Mouse (Mus musculus): ENCODE data around the gene Slc27a2. TPM values are rescaled to one million over a fixed set of nuclear protein-coding genes. Genes with fewer than 3 reads are reported as not detected.

Gene Slc27a2
- total RNA-seq, 1 experiment = 51.3 TPM

GRCm38 (mm10) chr2:126593831-126594610, 41.8 kb downstream of the Slc27a2 start:
- Histone ChIP-seq H3K9me3 (ENCODE audit: control insufficient read depth, insufficient read depth, low read depth, low read length) (no peaks in the 10 kb centered on the region), H3K4me3 (ENCODE audit: insufficient read depth in 1 of 2, low read depth in 1 of 2, low read length in 2 of 2, poor library complexity in 1 of 2, severe bottlenecking in 1 of 2) (peak overlapping the region; percentile 24 to 47; a peak in 3 of 4 replicates), H3K4me1 (ENCODE audit: control insufficient read depth in 2 of 2, insufficient read depth in 2 of 2, low read length in 2 of 2, poor library complexity in 1 of 2) (peaks cover 0 to 7% of the 10 kb centered on the region in 2 experiments; a peak in 1 of 4 replicates), H3K9ac (ENCODE audit: insufficient read depth, low read depth, low read length, poor library complexity, severe bottlenecking) (peak overlapping the region; percentile 36), H3K27ac (ENCODE audit: insufficient read depth, low read depth, low read length, poor library complexity, severe bottlenecking) (no peak overlapping the region), H3K36me3 (ENCODE audit: control insufficient read depth, insufficient read depth, low read length, poor library complexity, severe bottlenecking) (no peaks in the 10 kb centered on the region)
- in situ Hi-C loops (cut with MboI; ENCODE audit: low sequenced_read_pairs in 2 of 2, unreplicated experiment in 2 of 2) = loop anchor here in 1 of 2 experiments (5.0 to 10.0 kb wide), 2 partner anchors 68 to 191 kb away; partner anchors contain the start of gene Usp50
- peak; percentile 62 for DNase-seq (ENCODE audit: low read depth, low spot score)
- no peak for TF ChIP-seq CHD2 (IDR thresholded peaks at IDR 0.05; ENCODE audit: low read depth, low read length)
- TF ChIP-seq ZNF384 (IDR thresholded peaks at IDR 0.05; ENCODE audit: low read depth, low read length) = no peak
- TF ChIP-seq MAFK (IDR thresholded peaks at IDR 0.05; ENCODE audit: insufficient read depth, low read depth, low read length) = no peak
- TF ChIP-seq ZC3H11A (IDR thresholded peaks at IDR 0.05; ENCODE audit: borderline replicate concordance, low read depth, low read length) = no peak; the same call in 1 of the 2 replicates
- no peak for TF ChIP-seq HCFC1 (IDR thresholded peaks at IDR 0.05; ENCODE audit: borderline replicate concordance, insufficient read depth, low read length)

DNA sequence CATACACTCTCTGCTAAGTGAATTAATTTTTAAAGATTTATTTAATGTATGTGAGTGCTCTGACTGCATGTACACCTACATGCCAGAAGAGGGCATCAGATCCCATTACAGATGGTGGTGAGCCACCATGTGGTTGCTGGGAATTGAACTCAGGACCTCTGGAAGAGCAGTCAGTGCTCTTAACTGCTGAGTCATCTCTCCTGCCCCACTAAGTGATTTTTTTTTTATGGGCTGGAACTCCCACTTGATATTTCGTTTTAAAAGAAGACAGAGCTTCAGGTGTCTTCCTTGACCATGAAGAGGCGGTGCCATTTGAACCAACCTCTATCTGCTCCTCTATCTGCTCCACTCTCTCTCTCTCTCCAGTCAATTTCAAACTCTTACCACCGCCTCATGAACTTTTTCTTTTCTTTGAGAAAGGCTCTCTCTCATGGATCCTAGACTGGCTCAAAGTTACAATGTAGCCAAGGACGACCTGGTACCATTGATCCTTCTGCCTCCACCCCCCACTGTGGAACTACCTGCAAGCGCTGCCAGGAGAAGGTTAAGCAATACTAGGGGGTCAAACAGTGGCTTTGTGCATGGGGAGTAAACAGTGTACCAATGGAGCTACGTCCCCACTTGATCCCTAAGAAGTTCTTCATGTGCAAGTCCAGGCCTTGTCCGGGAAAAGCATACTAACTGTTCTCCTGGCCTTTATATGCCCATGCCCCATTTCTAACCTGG, 44.3 kb downstream of the Slc27a2 start:
- in situ Hi-C loops (cut with MboI; ENCODE audit: low sequenced_read_pairs in 2 of 2, unreplicated experiment in 2 of 2) = loop anchor here in 1 of 2 experiments (10.0 kb wide), 1 partner anchor 188 kb away; the partner anchor contains the start of gene Usp50
- TF ChIP-seq ZC3H11A (IDR thresholded peaks at IDR 0.05; ENCODE audit: borderline replicate concordance, low read depth, low read length) (no peak), CHD2 (IDR thresholded peaks at IDR 0.05; ENCODE audit: low read depth, low read length) (no peak), ZNF384 (IDR thresholded peaks at IDR 0.05; ENCODE audit: low read depth, low read length) (no peak), MAFK (IDR thresholded peaks at IDR 0.05; ENCODE audit: insufficient read depth, low read depth, low read length) (peak; percentile 63)
- no peaks in the 10 kb centered on the region for H3K36me3 ChIP-seq (ENCODE audit: control insufficient read depth, insufficient read depth, low read length, poor library complexity, severe bottlenecking)
- H3K9ac ChIP-seq (ENCODE audit: insufficient read depth, low read depth, low read length, poor library complexity, severe bottlenecking) = no peak overlapping the region
- DNase-seq (ENCODE audit: low read depth, low spot score) = no peak
- no peak overlapping the region for H3K4me3 ChIP-seq (ENCODE audit: insufficient read depth in 1 of 2, low read depth in 1 of 2, low read length in 2 of 2, poor library complexity in 1 of 2, severe bottlenecking in 1 of 2)
- H3K4me1 ChIP-seq (ENCODE audit: control insufficient read depth in 2 of 2, insufficient read depth in 2 of 2, low read length in 2 of 2, poor library complexity in 1 of 2) = peaks cover 0 to 7% of the 10 kb centered on the region in 2 experiments; a peak in 1 of 4 replicates
- H3K27ac ChIP-seq (ENCODE audit: insufficient read depth, low read depth, low read length, poor library complexity, severe bottlenecking) = no peak overlapping the region
- H3K9me3 ChIP-seq (ENCODE audit: control insufficient read depth, insufficient read depth, low read depth, low read length) = no peaks in the 10 kb centered on the region

DNA sequence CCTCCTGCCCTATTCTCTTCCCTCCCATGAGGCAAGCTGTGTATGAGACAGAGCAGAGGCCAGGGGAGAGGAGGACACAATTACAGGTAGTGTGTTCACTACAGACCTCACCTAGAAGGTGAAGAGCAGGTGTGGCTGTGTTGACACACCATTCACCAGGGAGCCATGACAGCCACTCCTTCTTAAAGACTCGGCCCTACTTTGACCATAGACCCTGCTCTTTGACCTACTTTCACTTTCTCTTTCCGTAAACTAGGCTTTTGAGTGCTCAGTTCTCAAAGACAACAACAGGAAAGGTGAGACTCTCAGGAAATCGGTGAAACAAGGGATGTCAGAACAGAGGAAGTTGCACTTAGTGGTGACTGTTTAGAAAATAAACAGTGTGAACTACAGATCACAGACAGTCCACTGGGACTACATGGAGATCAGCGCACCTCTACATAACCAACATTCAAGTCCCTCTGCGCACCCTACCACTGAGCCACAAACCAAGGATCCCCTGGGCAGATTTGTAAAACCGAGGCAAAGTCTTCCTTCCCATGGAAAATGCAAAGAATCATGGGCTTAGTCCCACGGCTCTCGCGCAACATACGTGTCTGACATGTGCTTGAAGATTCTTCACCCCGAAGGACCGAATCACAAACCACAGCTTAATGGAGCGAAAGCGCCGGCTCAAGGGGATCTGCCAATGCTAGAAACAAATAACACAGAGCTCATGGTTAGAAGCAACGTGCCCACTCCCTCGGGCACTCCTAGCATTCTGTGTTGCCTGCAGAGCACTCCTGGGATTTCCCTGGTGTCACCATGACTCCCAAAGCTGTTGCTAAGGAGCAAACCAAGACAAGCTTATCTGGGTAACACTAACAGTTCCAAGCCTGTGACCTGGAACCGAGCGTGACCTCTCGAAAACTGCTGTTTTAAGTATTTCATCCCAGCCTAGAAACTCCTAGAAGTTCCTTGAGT, 45.4 kb downstream of the Slc27a2 start:
- in situ Hi-C loops (cut with MboI; ENCODE audit: low sequenced_read_pairs in 2 of 2, unreplicated experiment in 2 of 2) = loop anchor here in 1 of 2 experiments (10.0 kb wide), 1 partner anchor 187 kb away; the partner anchor contains the start of gene Usp50
- Histone ChIP-seq H3K9me3 (ENCODE audit: control insufficient read depth, insufficient read depth, low read depth, low read length) (no peaks in the 10 kb centered on the region), H3K4me3 (ENCODE audit: insufficient read depth in 1 of 2, low read depth in 1 of 2, low read length in 2 of 2, poor library complexity in 1 of 2, severe bottlenecking in 1 of 2) (no peak overlapping the region), H3K27ac (ENCODE audit: insufficient read depth, low read depth, low read length, poor library complexity, severe bottlenecking) (no peak overlapping the region), H3K36me3 (ENCODE audit: control insufficient read depth, insufficient read depth, low read length, poor library complexity, severe bottlenecking) (no peaks in the 10 kb centered on the region), H3K9ac (ENCODE audit: insufficient read depth, low read depth, low read length, poor library complexity, severe bottlenecking) (no peak overlapping the region), H3K4me1 (ENCODE audit: control insufficient read depth in 2 of 2, insufficient read depth in 2 of 2, low read length in 2 of 2, poor library complexity in 1 of 2) (peaks cover 0 to 7% of the 10 kb centered on the region in 2 experiments; a peak in 1 of 4 replicates)
- DNase-seq (ENCODE audit: low read depth, low spot score) = no peak
- TF ChIP-seq CHD2 (IDR thresholded peaks at IDR 0.05; ENCODE audit: low read depth, low read length) (no peak), ZC3H11A (IDR thresholded peaks at IDR 0.05; ENCODE audit: borderline replicate concordance, low read depth, low read length) (no peak), ZNF384 (IDR thresholded peaks at IDR 0.05; ENCODE audit: low read depth, low read length) (no peak), MAFK (IDR thresholded peaks at IDR 0.05; ENCODE audit: insufficient read depth, low read depth, low read length) (no peak), HCFC1 (IDR thresholded peaks at IDR 0.05; ENCODE audit: borderline replicate concordance, insufficient read depth, low read length) (no peak)

DNA sequence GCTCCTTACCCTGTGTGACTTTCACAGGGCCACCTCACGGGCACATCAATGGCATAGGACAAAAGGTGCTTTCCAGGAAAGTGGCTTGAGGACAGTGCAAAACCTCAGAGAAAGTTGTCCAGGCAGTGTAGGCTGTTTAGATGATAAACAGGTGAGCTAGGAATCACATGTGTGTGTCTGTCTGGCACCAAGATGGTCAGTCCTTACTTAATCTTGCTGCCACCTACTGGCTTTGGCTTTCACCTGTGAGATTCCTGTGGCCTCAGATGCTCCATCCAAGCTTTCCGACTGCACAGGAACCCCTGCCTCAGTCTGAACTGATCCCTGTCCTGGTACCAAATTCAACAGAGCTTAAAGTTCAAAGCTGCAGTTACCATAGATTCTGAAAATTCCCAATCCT, 46.2 kb downstream of the Slc27a2 start:
- no peak overlapping the region for H3K9ac ChIP-seq (ENCODE audit: insufficient read depth, low read depth, low read length, poor library complexity, severe bottlenecking)
- no peaks in the 10 kb centered on the region for H3K36me3 ChIP-seq (ENCODE audit: control insufficient read depth, insufficient read depth, low read length, poor library complexity, severe bottlenecking)
- H3K4me1 ChIP-seq (ENCODE audit: control insufficient read depth in 2 of 2, insufficient read depth in 2 of 2, low read length in 2 of 2, poor library complexity in 1 of 2) = peaks cover 0 to 7% of the 10 kb centered on the region in 2 experiments; a peak in 1 of 4 replicates
- no peak overlapping the region for H3K4me3 ChIP-seq (ENCODE audit: insufficient read depth in 1 of 2, low read depth in 1 of 2, low read length in 2 of 2, poor library complexity in 1 of 2, severe bottlenecking in 1 of 2)
- H3K9me3 ChIP-seq (ENCODE audit: control insufficient read depth, insufficient read depth, low read depth, low read length) = no peaks in the 10 kb centered on the region
- DNase-seq (ENCODE audit: low read depth, low spot score) = no peak
- in situ Hi-C loops (cut with MboI; ENCODE audit: low sequenced_read_pairs in 2 of 2, unreplicated experiment in 2 of 2) = loop anchor here in 1 of 2 experiments (10.0 kb wide), 1 partner anchor 186 kb away; the partner anchor contains the start of gene Usp50
- H3K27ac ChIP-seq (ENCODE audit: insufficient read depth, low read depth, low read length, poor library complexity, severe bottlenecking) = no peak overlapping the region
- no peak for TF ChIP-seq HCFC1 (IDR thresholded peaks at IDR 0.05; ENCODE audit: borderline replicate concordance, insufficient read depth, low read length)
- no peak for TF ChIP-seq CHD2 (IDR thresholded peaks at IDR 0.05; ENCODE audit: low read depth, low read length)
- no peak for TF ChIP-seq ZC3H11A (IDR thresholded peaks at IDR 0.05; ENCODE audit: borderline replicate concordance, low read depth, low read length)
- TF ChIP-seq ZNF384 (IDR thresholded peaks at IDR 0.05; ENCODE audit: low read depth, low read length) = no peak
- TF ChIP-seq MAFK (IDR thresholded peaks at IDR 0.05; ENCODE audit: insufficient read depth, low read depth, low read length) = no peak

All from ES-E14 (cell line).